Mouse (Mus musculus) ES-E14 (cell line): ENCODE data around the gene Rbm19.

ENCODE experiments used
- CHD2 ChIP-seq: IDR thresholded peaks from 2 replicates; pipeline ENCODE4 v1.6.1; 2014; ENCODE audit warnings: mild to moderate bottlenecking, low read depth, low read length, inconsistent platforms
- HCFC1 ChIP-seq: IDR thresholded peaks from 2 replicates; pipeline ENCODE4 v1.6.1; 2012; ENCODE audit warnings: low read length, inconsistent platforms, borderline replicate concordance; ENCODE audit not compliant: insufficient read depth
- MAFK ChIP-seq: IDR thresholded peaks from 2 replicates; pipeline ENCODE4 v1.6.1; 2014; ENCODE audit warnings: mild to moderate bottlenecking, low read depth, low read length, inconsistent platforms; ENCODE audit not compliant: insufficient read depth
- ZC3H11A ChIP-seq: IDR thresholded peaks from 2 replicates; pipeline ENCODE4 v1.6.1; 2012; ENCODE audit warnings: low read depth, mild to moderate bottlenecking, inconsistent platforms, low read length, borderline replicate concordance
- ZNF384 ChIP-seq: IDR thresholded peaks from 2 replicates; pipeline ENCODE4 v1.6.1; 2012; ENCODE audit warnings: low read depth, low read length, inconsistent platforms

GRCm38 (mm10) chr5:120129070-120129469, 12.8 kb downstream of the Rbm19 start:
- TF ChIP-seq ZC3H11A (no peak), MAFK (no peak), CHD2 (no peak), ZNF384 (no peak), HCFC1 (no peak)
